Mouse (Mus musculus) hindbrain, embryonic 13.5 days (tissue): ENCODE data around the gene Mrpl40. TPM values are rescaled to one million over a fixed set of nuclear protein-coding genes. Genes with fewer than 3 reads are reported as not detected.
"Not testable (repeated sequence)": the region's sequence is repeated elsewhere in the genome, so short reads cannot be mapped to it uniquely, and the experiment has no call there.

Source experiments
- ATAC-seq: fragments of 200-750 bp; cut with Nextera tagmentation; 2 replicates; pipeline ENCODE4 v1.8.0; 2017; ENCODE audit warnings: moderate TSS enrichment; ENCODE audit not compliant: low FRiP score
- H3K27ac ChIP-seq: fragments of 300-500 bp; sonication (generic); 2 replicates; pipeline ENCODE4 v1.5.1; 2015; ENCODE audit warnings: inconsistent platforms, mild to moderate bottlenecking, moderate library complexity
- H3K27me3 ChIP-seq: fragments of 300-500 bp; sonication (generic); 2 replicates; pipeline ENCODE4 v1.6.1; 2015; ENCODE audit warnings: mild to moderate bottlenecking, inconsistent platforms
- H3K36me3 ChIP-seq: fragments of 300-500 bp; sonication (generic); 2 replicates; pipeline ENCODE4 v1.6.1; 2015; ENCODE audit warnings: mild to moderate bottlenecking, inconsistent platforms
- H3K4me1 ChIP-seq: fragments of 300-500 bp; sonication (generic); replicated peaks from 2 replicates; pipeline ENCODE4 v1.6.1; 2015; ENCODE audit warnings: inconsistent platforms
- H3K4me2 ChIP-seq: fragments of 300-500 bp; sonication (generic); 2 replicates; pipeline ENCODE4 v1.6.1; 2015; ENCODE audit warnings: inconsistent platforms, mild to moderate bottlenecking, moderate library complexity
- H3K4me3 ChIP-seq: fragments of 300-500 bp; sonication (generic); 2 replicates; pipeline ENCODE4 v1.5.1; 2015; ENCODE audit warnings: mild to moderate bottlenecking, inconsistent platforms
- H3K9ac ChIP-seq: fragments of 300-500 bp; sonication (generic); 2 replicates; pipeline ENCODE4 v1.6.1; 2015; ENCODE audit warnings: mild to moderate bottlenecking, inconsistent platforms
- H3K9me3 ChIP-seq: fragments of 300-500 bp; sonication (generic); 2 replicates; pipeline ENCODE4 v1.6.1; 2016; ENCODE audit warnings: inconsistent platforms
- WGBS: fragments of 180-500 bp; shearing (Covaris S2); methylation state at CpG from one replicate; pipeline ENCODE4 v1.1.7; 2015; 5-methylcytosine and 5-hydroxymethylcytosine counted together
- polyA plus RNA-seq: library from polyadenylated mRNA; unstranded; fragments of >200 nt; fragmentation: Nextera tagmentation; extraction: Ambion mirVana; gene quantifications from 2 replicates; pipeline ENCODE4 v1.2.1, GENCODE M21; 2015

Gene Mrpl40
- 67.4 and 80.2 TPM in 2 replicates for polyA plus RNA-seq

DNA sequence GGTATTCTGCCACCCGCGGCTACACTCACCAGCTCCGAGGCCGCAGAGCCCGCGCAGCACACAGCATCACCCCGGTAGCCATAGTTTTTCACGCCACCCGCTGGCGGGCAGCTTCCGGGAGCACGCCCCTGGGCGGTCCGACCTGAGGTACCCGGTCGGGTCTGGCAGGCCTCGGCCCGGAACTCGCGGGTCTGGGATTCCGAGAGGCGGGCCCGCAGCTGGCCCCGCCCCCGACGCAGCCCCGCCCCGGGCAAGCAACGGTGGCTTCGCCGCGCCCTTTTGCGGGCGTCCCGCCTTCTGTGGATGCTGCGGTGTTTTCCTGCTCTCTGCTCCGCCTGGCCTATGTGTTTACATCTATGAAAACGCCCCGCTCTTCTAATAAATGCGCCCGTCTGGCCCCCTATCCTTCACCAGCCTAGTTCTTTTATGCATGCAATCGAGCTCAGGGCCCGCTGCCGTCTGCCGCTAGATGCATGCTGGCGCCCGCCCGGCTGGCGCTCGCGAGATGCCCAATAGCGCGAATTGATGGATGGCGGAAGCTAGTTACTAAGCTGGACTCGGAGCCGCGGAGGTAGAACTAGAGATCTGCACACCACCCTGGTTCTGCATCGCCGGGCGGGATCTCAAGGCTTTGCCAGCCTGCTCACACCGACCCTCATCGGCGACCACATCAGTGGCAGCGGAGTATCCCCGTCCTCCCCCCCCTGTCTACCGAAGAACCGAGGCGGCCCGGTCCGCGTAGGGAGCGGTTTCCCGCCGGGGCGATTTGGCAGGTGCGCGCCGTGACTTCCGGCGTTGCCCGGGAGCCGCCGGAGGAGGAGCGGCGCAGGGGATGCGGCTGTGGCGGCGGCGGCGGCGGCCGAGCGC is at the start of gene Mrpl40, which contains the start of gene Hira:
Gene Mrpl40 (minus strand): TSS at position 421 of the 867 bp plus-strand sequence.
Gene Hira (plus strand): TSS at position 596 of the 867 bp plus-strand sequence.
- under 1% methylated on average over 74 of the region's 93 CpGs for WGBS
- Histone ChIP-seq H3K4me2 (peak within 1 kb of the TSS; percentile 62), H3K36me3 (peaks cover 36% of the 10 kb centered on the region)

DNA sequence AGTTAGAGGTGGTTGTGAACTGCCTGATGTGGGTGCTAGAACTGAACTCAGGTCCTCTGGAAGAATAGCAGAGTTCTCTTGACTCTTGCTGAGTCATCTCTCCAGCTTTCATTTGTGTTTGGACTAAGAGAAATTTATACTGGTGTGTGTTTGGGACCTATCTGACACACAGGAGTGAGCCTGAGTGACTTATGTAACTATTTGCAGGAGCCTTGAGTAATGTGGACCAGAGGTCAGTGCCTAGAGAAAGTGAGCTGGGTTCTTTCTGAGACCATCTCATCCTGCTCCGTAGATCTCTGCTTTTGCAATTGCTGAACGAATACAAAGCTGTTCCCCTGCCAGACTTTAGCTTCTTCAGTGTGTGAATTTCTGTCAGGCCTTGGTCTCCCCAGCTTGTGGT is 45.1 kb upstream of the Mrpl40 start:
- Histone ChIP-seq H3K27ac (no peak overlapping the region), H3K4me3 (no peak overlapping the region), H3K36me3 (peaks cover 92% of the 10 kb centered on the region), H3K9ac (no peak overlapping the region), H3K4me1 (no peaks in the 10 kb centered on the region), H3K4me2 (no peak overlapping the region), H3K9me3 (no peaks in the 10 kb centered on the region), H3K27me3 (no peaks in the 10 kb centered on the region)
- WGBS: 97% methylated on average over 2 of the region's 2 CpGs
- ATAC-seq: no peak

More for the DNA sequence above, at the start of gene Mrpl40, which contains the start of gene Hira:
- no peaks in the 10 kb centered on the region for H3K9me3 ChIP-seq
- H3K27me3 ChIP-seq: no peaks in the 10 kb centered on the region
- H3K27ac ChIP-seq: peak within 1 kb of the TSS; percentile 96
- ATAC-seq: peak; percentile 92
- peak within 1 kb of the TSS; percentile 64 for H3K4me3 ChIP-seq
- H3K9ac ChIP-seq: peak within 1 kb of the TSS; percentile 91
- H3K4me1 ChIP-seq: peaks cover 37% of the 10 kb centered on the region

DNA sequence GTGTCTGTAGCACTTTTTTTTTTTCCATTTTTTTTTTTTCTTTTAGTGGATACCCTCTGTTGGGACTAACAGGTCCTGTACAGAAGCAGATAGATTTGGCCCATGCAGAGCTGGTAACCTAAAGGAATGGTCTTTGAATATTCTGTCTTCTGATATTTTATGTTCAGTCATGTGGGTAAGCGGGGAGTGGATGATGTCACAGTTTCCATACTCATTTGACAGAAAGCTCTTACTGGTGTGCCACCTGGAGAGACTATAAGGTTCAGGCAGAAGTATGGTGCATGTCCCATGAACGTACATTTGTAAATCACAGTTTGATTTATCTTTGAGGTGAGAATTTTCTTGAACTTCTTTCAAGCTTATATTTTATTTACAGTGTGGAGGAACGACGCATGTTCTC is 39.4 kb upstream of the Mrpl40 start:
- no peak for ATAC-seq
- Histone ChIP-seq H3K27ac (no peak overlapping the region), H3K9me3 (no peaks in the 10 kb centered on the region), H3K9ac (no peak overlapping the region), H3K4me3 (no peak overlapping the region), H3K36me3 (peaks cover 75% of the 10 kb centered on the region), H3K27me3 (no peaks in the 10 kb centered on the region), H3K4me1 (no peaks in the 10 kb centered on the region), H3K4me2 (no peak overlapping the region)
- 99% methylated on average over 4 of the region's 4 CpGs for WGBS

- 94% methylated on average over 1 of the region's 1 CpGs for WGBS
- Histone ChIP-seq H3K9ac (no peak overlapping the region), H3K4me1 (no peaks in the 10 kb centered on the region), H3K27ac (no peak overlapping the region), H3K36me3 (peaks cover 70% of the 10 kb centered on the region), H3K27me3 (no peaks in the 10 kb centered on the region), H3K9me3 (no peaks in the 10 kb centered on the region), H3K4me3 (no peak overlapping the region), H3K4me2 (no peak overlapping the region)
- ATAC-seq: no peak
These were observed 29.0 kb upstream of the Mrpl40 start for GRCm38 (mm10) chr16:18905648-18906047.

DNA sequence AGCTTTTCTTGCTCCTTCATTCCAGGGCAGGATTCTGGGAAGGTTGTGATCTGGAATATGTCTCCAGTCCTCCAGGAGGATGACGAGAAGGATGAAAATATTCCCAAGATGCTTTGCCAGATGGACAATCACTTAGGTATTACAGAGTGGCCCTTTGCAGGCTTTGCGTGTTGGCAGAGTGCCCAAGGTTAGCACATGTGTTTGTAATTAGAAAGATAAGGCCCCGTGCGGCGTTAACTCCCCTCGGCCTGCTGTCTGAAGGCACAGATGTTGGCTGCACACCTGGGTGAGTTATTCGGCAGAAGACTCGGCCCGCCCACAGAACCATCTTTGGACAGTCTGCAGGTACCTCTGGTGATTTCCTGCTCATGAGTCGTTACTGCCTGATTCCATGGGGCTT is 19.8 kb upstream of the Mrpl40 start:
- Histone ChIP-seq H3K9me3 (no peaks in the 10 kb centered on the region), H3K27ac (no peak overlapping the region), H3K9ac (no peak overlapping the region), H3K4me2 (no peak overlapping the region), H3K4me3 (no peak overlapping the region), H3K4me1 (0 out of 2 replicates have a peak, but pooled peaks cover 3% of the 10 kb centered on the region), H3K36me3 (peaks cover 45% of the 10 kb centered on the region), H3K27me3 (no peaks in the 10 kb centered on the region)
- WGBS: 76% methylated on average over 10 of the region's 10 CpGs
- ATAC-seq: no peak

DNA sequence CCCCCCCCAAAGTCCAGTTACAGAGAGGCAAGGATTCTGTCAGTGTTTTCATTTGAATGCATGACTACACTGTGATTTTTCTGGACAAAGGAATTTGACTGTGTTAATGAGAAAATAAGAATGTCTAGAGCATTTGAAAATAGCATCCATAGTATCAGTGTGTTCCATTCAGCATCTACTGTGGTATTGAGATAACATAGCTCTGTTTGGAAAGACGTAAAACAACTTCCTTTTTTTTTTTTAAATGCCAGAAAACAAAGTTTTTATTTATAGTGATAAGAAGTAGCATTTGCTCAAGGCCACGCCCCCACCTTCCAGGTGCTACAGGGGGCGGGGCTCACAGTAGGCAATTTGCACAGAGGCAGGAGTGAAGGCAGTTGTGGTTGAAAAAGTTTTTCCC is 18.6 kb upstream of the Mrpl40 start:
- 97% methylated on average over 3 of the region's 3 CpGs for WGBS
- Histone ChIP-seq H3K4me2 (no peak overlapping the region), H3K4me3 (no peak overlapping the region), H3K36me3 (peaks cover 35% of the 10 kb centered on the region), H3K27me3 (no peaks in the 10 kb centered on the region), H3K9me3 (no peaks in the 10 kb centered on the region), H3K27ac (no peak overlapping the region), H3K4me1 (0 out of 2 replicates have a peak, but pooled peaks cover 3% of the 10 kb centered on the region), H3K9ac (no peak overlapping the region)
- ATAC-seq: no peak

- WGBS: 89% methylated on average over 4 of the region's 4 CpGs
- Histone ChIP-seq H3K27me3 (no peaks in the 10 kb centered on the region), H3K9me3 (no peaks in the 10 kb centered on the region), H3K27ac (no peak overlapping the region), H3K9ac (no peak overlapping the region), H3K4me1 (0 out of 2 replicates have a peak, but pooled peaks cover 3% of the 10 kb centered on the region), H3K36me3 (peaks cover 23% of the 10 kb centered on the region), H3K4me3 (no peak overlapping the region), H3K4me2 (no peak overlapping the region)
- no peak for ATAC-seq
These were observed 17.2 kb upstream of the Mrpl40 start for GRCm38 (mm10) chr16:18893840-18894372.

GRCm38 (mm10) chr16:18884044-18884443 is 7.4 kb upstream of the Mrpl40 start:
- Histone ChIP-seq H3K27ac (no peak overlapping the region), H3K4me3 (no peak overlapping the region), H3K9ac (no peak overlapping the region), H3K27me3 (no peaks in the 10 kb centered on the region), H3K4me1 (peaks cover 23% of the 10 kb centered on the region), H3K36me3 (peaks cover 11% of the 10 kb centered on the region; the same call in 1 of the 2 replicates), H3K9me3 (no peaks in the 10 kb centered on the region), H3K4me2 (no peak overlapping the region)
- no peak for ATAC-seq

GRCm38 (mm10) chr16:18878091-18878720 is 1.5 kb upstream of the Mrpl40 start:
- H3K9me3 ChIP-seq: no peaks in the 10 kb centered on the region
- H3K9ac ChIP-seq: peak overlapping the region; percentile 91
- WGBS: 29% methylated on average over 20 of the region's 20 CpGs
- peak overlapping the region; percentile 62 for H3K4me2 ChIP-seq
- peak overlapping the region; percentile 64 for H3K4me3 ChIP-seq
- H3K36me3 ChIP-seq: peaks cover 24% of the 10 kb centered on the region
- ATAC-seq: no peak
- peak overlapping the region; percentile 96 for H3K27ac ChIP-seq
- H3K4me1 ChIP-seq: peaks cover 37% of the 10 kb centered on the region
- no peaks in the 10 kb centered on the region for H3K27me3 ChIP-seq

- no peaks in the 10 kb centered on the region for H3K27me3 ChIP-seq
- WGBS: 0% methylated on average over 43 of the region's 43 CpGs
- H3K36me3 ChIP-seq: peaks cover 31% of the 10 kb centered on the region
- peak overlapping the region; percentile 62 for H3K4me2 ChIP-seq
- H3K4me1 ChIP-seq: peaks cover 37% of the 10 kb centered on the region
- H3K27ac ChIP-seq: peak overlapping the region; percentile 96
- H3K4me3 ChIP-seq: peak overlapping the region; percentile 64
- peak; percentile 44 for ATAC-seq
- peak overlapping the region; percentile 91 for H3K9ac ChIP-seq
- no peaks in the 10 kb centered on the region for H3K9me3 ChIP-seq
These were observed 876 bp upstream of the Mrpl40 start for GRCm38 (mm10) chr16:18877386-18878090.

- peaks cover 35% of the 10 kb centered on the region for H3K4me1 ChIP-seq
- no peaks in the 10 kb centered on the region for H3K9me3 ChIP-seq
- H3K4me3 ChIP-seq: peak overlapping the region; percentile 64
- peak overlapping the region; percentile 62 for H3K4me2 ChIP-seq
- WGBS: under 1% methylated on average over 17 of the region's 17 CpGs
- peak overlapping the region; percentile 91 for H3K9ac ChIP-seq
- no peak for ATAC-seq
- no peaks in the 10 kb centered on the region for H3K27me3 ChIP-seq
- H3K36me3 ChIP-seq: peaks cover 36% of the 10 kb centered on the region
- peak overlapping the region; percentile 96 for H3K27ac ChIP-seq
These were observed 596 bp downstream of the Mrpl40 start for GRCm38 (mm10) chr16:18876091-18876441.

DNA sequence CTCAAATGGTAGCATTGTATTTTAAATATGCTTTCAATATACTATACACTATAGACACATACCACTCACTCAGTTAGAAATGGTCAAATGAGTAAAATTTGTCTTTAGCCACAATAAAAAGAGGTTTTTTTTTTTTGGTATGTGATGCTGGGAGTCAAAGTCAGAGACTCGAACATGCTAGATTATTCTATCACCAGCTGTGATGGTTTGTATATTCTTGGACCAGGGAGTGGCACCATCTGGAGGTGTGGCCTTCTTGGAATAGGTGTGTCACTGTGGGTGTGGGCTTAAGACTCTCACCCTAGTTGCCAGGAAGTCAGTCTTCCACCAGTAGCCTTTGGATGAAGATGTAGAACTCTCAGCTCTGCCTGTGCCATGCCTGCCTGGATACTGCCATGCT is 6.2 kb downstream of the Mrpl40 start:
- ATAC-seq, H3K4me1 ChIP-seq, H3K27me3 ChIP-seq, H3K9ac ChIP-seq, H3K4me2 ChIP-seq, H3K27ac ChIP-seq, H3K4me3 ChIP-seq, H3K9me3 ChIP-seq: not testable (repeated sequence)
- H3K36me3 ChIP-seq: peaks cover 51% of the 10 kb centered on the region
- 91% methylated on average over 1 of the region's 1 CpGs for WGBS
